Mouse (Mus musculus) spleen, postnatal 10 days (tissue): Measurements from ENCODE around the gene Alg14.

Experiments used
- DNase-seq, 2 experiments: peaks; one replicate each; pipeline ENCODE4 v3.0.0; 2021 to 2022; ENCODE audit warnings: low spot score in 2 of 2

The Alg14 gene

DNA sequence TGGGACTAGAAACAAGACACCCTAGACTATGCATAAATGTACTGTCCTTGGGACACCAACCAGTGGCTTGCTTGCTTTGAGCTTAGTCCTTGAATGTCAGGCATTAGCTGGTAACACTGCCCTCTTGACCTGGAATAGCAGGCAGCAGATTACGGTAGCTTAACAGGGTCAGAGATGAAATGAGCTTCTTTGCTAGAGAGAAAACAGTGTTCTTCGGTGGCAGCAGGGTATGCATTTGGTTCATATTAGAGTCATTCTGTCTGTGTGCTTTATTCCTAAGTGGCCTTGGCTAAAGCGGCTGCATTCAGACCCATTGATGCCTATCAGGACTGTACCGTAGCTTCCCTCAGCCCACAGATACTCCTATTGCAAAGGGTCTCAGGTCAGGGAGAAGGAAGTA lies 72.8 kb downstream of the Alg14 start:
- no peak for DNase-seq

DNA sequence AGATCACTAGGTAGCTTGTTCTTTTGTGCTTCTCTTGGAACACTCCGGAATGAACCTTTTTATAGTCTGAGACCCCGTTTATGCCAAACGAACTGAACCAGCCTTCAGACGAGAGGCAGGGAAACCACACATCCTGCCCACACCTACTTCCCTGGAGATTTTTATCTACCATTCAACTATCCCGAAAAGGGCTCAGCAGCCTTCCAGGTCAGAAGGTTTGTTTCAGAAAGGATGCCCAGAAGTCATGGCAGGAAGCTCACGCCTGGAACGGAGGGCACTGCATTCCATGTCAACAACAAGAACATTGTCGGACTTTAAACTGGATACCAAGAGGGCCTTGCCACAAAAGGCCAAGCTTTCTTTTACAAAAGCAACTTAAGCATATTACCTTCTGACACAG lies 73.6 kb downstream of the Alg14 start:
- DNase-seq, result no peak

DNA sequence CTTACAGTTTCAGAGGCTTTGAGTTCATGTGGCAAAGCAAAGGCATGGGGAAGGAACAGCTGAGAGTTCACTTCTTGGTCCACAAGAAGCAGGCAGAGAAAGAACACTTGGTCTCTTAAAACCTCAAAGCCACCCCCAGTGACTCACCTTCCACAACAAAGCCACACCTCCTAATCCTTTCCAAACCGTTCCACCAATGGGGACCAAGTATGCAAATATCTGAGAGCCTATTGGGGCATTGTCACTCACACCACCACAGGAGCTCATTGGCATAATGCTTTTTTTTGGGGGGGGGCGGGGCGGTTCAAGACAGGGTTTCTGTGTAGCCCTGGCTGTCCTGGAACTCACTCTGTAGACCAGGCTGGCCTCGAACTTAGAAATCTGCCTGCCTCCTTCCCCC lies 77.0 kb downstream of the Alg14 start:
- DNase-seq, result no peak

DNA sequence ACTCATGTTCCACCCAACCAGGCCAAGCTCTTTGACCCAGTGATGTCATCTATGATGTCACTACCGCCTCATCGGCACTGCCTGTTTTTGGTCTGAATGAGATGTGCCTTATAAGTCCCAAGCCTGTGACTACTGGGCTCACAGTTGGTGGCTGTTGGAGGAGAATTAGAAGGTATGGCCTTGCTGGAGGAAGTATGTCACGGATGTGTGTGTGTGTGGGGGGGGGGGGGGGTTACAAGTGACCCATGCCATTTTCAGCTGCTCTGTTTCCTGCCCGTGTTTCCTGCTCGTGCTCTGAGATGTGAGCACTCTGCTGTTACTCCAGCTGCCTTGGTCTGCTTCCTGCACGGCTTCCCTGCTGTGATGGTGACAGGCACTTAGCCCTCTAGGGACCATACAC lies 77.9 kb downstream of the Alg14 start:
- DNase-seq, result peak in 1 of 2 experiments; percentile 53

DNA sequence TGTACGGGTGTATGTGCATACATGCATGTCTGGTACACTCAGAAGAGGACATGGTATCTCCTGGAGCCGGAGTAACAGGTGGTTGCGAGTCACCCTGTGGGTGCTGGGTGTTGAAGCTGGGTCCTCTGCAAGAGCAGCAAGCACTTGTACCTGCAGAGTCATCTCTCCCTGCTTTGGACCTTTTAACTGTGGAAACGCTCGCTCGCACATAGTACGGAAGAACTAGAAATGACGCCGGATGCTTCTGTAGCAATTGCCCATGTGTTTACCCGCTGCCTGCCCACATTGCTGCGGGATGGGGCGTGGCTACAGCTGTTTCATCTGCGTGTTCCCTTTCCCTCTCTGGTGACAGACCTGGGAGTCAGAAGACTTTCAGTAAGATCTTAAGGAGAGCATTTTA lies 78.7 kb downstream of the Alg14 start:
- peak in 1 of 2 experiments; percentile 59 for DNase-seq

DNA sequence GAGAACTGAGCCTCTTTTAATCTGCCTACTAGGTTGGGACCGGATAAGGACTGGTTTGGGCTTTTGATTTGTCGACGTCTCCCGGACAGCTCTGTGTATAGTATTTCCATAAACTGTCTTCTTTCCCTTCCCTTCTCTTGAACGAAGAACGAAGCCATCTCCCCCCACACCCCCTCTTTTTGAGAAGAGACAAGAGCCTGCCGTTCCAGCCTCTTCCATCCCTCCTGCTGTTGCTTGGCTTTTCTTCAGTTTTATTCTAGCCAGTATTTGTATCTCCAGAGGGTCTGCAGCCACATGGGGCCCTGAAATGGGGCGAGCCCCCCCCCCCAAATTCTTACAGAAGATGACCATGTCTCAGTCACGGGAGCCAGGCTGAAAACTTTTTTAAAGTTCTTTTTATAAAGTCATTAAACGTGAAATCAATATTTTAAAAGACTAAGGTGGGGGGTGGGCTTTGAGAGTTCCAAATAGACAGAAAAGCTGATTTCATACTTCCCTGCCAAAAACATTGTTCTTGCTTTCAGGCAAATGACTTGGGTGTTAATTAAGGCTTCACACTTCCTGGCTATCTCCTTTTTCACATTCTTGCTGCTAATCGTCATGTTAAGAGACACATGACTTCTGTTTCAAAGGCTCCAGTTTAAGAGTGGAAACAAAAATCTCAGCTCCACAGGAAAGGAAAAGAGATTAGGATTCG lies 79.4 kb downstream of the Alg14 start:
- DNase-seq, result no peak

DNA sequence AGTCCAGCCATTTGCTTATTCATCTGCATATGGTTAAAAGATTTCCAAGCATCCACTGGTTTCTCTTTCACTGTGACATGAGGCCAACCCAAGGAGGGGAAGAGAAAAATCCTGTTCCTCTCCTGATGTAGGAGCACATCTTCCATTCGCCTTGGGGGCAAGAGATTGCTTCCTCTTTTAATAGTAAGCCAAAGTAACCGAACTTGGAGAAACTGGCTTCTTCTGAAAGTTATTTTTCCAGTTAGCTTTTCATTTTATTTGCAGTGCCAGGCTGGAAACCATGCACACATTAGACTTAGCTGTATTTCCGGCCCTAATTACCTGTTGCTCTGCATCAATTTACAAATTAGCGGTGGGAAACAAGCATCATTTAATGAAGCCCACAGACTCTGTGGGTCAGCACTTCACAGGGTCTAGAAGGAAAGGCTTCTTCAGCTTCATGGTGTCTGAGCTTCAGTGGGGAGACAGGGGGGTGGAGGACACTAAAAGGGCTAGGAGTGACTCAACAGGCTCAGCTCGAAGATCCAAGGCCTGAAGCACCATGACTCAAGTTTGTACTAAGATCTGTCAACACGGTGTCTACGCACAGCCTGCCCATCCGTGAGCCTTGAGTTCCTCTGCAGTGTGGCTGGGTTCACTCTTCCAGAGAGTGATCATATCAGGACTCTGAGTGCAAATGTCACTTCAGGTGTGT lies 80.1 kb downstream of the Alg14 start:
- DNase-seq, result no peak

DNA sequence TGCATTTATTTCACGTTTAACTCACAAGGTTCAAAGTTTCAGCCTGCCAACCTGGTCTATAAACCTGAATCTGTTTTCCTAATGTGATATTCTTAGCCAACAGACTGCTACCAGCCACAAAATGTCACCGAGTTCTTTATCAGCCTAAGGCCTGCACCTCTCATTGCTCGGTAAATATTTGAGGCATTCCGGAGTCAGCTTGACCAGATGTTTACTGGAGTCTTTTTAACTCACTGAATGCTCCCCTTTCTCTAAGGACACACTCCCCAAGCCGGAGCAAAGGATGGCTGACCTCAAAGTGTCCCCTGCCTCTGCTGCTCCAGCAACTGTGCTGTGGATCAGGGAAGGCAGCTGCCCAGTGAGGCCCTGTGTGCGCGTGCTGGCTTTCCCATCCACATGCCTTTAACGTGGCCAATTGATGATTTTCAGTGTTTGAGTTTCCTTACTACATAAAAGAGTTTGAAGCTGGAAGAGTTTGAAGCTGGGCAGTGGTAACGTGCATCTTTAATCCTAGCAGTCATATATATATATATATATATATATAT lies 82.4 kb downstream of the Alg14 start:
- no peak for DNase-seq

DNA sequence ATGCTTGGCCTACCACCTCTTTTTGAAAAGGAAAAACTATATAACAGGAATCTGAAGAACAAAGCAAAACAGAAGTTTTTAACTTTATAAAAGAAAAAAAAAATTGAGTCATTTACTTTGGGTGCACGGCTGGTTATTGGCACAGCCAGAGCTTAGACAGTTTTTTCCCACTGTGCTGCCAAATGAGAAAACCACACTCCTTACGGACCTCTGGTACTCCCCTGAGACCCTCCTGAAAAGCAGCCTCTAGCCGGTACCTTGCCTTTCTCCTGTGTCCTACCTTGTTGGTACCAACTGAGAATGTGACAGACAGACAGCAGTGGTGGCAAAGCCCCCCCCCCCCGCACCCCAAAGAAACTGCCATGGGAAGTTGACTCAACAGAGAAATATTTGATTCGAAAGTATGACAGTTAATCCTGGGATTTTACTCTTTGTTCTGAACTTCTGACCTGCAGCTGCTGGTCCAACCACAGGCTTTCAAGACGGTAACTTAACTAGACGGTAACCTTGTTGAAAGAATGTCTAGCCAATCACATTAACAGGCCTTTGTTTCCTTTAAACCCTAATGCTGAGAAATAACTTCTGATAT lies 84.1 kb downstream of the Alg14 start:
- no peak for DNase-seq

DNA sequence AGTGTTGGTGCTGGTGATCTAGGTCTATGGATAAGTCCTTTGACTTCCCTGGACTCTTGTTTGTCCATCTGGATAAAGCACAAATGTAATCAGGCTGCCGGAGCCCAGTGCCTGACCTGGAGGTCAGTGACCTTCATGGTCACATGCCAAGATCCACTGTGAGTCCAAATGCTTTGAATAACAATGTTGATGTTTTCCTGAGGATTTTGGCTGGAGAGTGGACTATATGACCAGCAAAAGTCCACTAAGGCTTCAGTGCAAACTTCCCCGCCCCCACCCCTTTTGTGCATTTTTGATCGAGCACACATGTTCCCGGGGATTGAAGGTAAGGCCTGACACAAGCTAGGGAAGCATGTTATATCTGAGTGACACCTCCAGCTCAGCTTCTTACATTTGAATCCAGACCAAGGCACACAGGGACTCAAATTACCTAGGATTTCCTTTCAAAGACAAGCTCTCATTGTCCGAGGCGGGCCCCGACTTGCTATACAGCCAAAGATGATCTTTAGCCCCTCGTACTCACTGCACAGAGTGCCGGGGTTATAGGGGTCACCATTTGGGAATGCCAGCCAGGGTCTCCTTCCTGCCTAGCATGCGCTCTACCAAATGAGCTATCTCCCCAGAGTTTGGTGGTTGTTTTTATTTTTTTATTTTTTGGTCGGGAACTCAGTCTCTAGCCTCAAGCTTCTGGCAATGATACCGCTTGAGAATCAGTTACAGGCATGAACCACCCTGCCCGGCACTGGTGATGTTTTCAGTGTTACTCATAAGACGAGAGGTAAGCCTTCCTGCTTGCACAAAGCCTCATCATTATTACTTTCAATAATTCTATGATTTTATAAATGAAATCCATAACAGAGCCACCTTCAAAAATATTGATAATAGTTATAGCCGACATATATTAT lies 87.4 kb downstream of the Alg14 start:
- DNase-seq, result no peak

DNA sequence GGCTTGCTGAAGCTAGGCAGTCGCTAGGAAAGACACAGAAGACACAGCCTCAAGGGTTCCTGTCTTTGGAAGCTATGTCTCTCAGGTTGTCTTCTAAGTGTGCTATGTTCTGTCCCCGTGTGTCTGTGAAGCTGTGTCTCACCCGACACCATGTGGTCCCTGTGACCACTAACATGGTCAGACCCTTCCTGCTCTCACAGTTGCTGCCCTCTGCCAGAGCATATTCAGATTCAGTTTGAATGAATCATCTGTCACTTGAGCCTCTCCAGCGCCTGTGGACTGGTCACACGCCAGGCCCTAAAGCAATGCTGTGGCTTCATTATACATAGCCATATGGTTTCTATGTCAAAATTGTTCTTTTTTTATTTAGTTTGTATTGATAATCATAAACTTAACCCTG lies 88.1 kb downstream of the Alg14 start:
- DNase-seq, result no peak

DNA sequence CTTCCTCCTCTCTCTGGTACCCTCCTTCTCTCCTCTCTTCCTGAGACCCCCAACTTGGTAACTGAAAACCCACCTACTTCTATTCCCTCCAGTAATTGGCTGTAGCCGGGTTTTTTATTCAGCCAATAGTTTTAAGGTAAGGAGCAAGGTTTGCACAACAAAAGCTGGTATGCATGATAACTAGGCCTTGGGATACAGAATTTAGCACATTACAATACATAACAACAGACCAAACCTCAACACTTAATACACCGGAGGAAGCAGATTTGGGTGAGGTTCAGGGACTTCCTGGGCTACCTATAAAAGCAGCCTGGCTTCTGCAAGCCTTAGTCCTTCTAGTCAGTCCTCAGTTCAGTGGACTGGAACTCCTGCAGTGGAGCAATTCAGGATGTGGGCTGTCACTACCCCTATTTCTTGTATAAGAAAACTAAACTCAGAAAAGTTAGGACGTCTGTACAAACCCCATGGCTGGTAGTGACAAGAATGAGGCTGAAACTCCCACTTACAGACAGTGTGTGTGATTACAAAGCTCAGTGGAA lies 96.0 kb downstream of the Alg14 start:
- no peak for DNase-seq

DNA sequence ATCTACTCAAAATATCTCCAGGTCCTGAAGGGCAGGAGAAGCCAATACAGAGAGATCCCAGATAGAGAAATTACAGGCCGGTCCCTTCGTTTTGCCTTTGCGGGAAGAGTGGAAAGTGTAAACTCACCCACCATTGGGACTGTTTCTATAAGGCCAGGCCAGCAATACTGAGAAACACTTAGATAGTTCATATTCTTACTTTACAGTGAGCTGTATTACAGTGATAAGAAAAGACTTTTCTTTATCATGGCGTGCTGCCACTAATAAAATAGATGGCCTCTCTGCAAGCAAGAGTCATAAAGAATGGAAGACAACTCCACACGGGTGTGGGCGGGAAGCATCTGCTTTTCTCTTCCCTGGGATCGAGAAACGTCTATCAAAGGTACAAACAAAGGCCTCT lies 97.8 kb downstream of the Alg14 start:
- no peak for DNase-seq

DNA sequence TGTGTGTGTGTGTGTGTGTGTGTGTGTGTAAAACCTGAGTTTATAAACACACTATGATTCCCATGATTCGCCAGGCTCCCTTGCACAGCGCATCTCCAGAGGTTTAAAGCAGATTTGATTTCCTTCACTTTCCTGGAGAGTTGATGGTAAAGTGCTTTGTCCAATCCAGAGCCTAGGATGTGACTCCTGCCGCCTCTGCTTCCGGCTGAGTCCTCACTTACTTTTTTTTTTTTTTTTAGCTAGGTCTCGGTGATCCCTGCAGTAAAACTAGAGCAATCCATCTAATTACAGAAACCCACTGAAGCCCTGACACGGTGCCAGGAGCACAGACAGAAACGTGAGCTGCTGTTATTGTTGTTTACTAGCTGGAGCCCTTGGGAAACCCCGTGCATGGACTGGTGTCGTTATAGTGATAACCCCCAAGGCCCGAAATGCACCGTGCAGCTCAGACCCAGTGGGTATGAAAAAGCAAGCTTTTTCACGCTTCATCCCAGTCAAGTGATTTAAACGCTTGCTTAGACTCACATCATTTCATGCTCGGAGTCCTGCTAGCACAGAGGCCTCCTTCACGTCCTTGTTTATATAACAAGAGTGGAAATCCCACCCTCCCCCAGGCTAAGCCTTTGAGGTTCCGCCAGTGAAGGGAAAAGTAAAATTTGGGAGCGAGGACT lies 98.4 kb downstream of the Alg14 start:
- no peak for DNase-seq

DNA sequence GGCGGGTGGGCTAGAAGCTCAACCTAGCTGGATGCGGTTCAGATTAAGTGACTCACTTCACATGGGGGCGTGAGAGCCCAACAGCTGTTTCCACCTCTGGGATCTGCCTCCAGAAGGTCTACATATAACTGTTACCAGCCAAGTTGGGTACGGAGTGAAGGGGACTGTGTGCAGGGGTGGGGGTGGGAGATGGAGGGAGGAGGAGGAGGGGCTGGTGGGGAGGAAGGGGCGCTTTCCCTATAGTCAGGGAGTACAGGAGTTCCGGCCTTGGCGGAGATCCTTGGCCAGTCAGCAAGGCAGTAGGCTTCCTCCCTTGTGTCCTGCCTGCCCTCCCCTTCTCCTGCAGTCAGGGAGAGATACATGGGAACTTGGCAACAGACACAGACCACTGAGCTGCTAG lies 99.2 kb downstream of the Alg14 start:
- no peak for DNase-seq

DNA sequence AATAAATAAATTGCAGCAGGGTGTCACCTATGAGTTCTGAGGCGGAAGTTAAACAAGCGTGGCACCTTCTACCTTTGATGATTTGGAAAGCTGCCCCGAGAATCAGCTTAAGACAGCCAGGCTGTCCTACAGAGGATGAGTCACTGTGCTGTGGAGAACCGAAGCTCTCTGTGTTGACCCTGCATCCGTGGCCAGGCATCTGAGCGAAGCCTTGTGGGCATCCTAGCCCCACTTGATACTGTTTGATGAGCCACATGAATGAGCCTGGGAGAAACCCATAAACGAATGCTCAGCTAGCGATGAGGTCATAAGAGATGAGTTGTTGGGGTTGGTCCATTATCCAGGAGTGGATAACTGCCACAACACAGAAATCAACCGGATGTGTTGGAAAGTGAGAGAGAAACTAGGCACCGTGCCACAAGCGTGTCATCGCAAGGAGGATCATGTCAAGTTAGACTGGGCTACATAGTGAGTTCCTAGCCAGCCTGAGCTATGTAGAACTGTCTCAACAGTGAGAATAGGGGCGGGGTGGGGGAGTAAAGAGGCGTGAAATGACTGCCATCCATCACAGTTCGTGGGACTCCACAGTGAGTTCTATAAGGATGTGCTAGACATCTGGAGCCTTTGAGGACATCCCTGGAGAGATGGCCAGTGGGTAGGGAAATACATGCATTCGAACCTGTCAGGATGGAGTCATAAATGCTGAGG lies 104.2 kb downstream of the Alg14 start:
- DNase-seq, result no peak

DNA sequence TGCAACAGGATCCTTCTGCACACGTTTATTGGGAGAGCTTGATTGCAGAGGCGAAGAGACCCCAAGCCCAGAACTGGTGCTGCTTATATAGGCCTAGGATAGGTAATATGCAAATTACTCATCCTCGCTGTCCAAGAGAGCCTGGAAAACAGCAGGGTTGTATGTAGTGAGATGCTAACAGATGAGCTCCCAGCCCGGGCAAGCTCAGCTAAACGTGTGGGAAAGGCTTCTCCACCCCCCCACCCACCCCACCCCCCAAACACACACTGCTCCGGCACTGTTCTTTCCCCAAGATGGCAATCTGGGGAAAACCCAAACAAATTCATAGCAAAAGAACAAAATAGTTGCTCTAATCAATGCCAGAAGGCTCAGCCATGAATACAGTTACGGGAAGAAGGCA lies 105.0 kb downstream of the Alg14 start:
- DNase-seq, result no peak

DNA sequence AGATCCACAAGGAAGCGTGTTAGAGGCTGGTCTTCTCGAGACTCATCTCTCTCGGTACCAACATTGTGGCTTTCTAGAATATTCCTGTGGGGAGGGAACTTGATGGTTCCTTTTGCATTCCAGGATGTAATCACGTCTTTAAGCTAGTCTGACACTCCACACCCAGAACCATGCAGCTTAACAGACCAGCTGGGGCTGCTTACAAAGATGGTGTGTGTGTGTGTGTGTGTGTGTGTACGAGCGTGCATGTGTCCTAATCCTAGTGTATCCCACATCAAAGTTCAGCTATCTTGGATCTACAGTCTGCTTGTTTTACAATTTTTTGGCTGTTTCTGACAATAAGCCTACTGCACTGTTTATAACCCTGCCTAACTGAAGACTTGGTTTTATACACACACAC lies 105.4 kb downstream of the Alg14 start:
- no peak for DNase-seq

DNA sequence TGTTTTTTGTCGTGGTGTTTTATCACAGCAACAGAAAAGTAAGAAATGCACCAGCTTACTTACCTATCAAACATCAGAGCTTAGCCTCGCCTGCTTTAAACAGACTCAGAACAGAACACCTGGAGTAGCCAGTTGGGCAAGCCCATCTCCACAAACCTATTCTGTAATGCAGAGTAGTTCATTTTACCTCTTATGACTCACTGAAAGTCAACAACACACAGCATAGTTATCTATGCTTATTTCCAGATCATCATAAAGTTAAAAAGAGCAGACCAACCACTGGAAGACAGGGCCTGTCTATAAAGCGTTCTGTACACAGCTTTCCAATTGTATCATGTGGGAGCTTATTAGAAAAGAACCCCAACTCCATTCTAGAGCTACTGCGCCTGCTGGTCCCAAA lies 109.8 kb downstream of the Alg14 start:
- no peak for DNase-seq

DNA sequence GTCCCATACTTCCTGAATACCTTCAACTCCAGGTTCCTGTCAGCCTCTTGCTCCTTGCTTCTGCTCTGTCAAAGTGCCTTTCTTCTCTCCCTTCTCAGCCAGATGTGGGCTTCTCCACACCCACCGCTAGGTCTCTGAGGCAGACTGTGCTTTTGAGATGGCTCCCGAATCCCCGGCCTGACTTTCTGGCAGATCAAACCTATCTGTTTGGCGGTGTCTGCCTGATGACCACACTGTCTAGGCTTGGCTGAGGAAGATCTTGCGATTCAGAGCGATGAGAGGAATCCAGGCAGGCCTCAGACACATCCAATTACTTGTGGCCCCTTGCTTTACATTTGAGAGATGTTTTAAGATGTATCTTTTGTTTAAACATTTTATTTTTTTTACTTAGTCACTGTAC lies 110.5 kb downstream of the Alg14 start:
- no peak for DNase-seq

DNA sequence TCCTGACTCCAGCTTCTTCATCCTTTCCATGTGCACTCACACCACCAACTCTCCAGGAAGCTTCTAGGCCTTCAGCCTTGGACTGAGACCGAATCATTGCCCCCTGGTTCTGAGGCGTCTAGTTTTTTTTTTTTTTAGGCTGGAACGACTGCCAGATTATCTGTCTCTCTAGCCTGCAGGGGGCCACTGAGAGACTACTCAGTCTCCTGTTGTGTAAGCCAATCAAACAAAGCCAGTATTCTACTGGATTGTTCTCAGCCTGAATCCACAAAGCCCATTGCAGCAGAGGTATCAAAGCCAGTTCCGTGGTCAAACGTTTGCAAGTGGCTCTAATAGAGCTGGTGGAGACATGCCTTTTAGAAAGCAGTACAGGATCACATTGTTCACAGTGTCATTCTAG lies 111.9 kb downstream of the Alg14 start:
- DNase-seq, result no peak
